In the genomic region with DNA sequence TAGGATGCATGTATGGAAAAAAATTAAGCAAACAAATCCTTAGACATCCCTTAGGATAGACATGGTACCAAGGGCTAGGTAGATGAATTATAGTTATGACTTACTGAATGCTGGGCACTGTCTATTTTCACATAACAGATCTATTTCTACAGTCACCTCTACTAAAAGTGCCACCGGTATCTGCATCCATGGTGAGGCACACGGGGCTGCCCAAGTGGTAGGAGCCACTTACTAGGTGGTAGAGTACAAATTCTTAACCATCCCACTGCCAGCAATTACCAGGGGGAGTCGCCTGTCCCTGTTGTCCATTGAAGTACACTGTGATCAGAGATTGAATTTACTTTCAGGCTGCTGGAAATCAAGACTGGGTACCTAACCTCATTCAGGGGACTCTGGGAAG, we compare ENCODE assay signal across 10 mouse cellular contexts. TPM values are rescaled to one million over a fixed set of nuclear protein-coding genes. Genes with fewer than 3 reads are reported as not detected.
A peak's percentile ranks its signal among the peaks of the same experiment; 100 is the strongest.
DNase-seq lines count a peak whose midpoint lies in the region; ATAC-seq lines count a peak whose summit lies in the region.
"Had no signal": no experiment of that assay in that cellular context is flagged by ENCODE, and none has a peak within 500 bp of the region (broad histone marks: within the 10 kb centered on the region; RNA-seq: fewer than 3 reads in every experiment).

No protein-coding gene starts in this region.

- H3K4me1 ChIP-seq in heart, embryonic 16.5 days (ENCODE audit: control insufficient read depth, insufficient read depth, low read length) = peaks cover 23% of the 10 kb centered on the region
- peaks cover 12% of the 10 kb centered on the region for H3K4me1 ChIP-seq in heart, embryonic 11.5 days (ENCODE audit: control insufficient read depth, insufficient read depth, low read length)
- H3K4me1 ChIP-seq in megakaryocyte, embryonic 14.5 days = peaks cover 60% of the 10 kb centered on the region
- peaks cover 18% of the 10 kb centered on the region for H3K4me1 ChIP-seq in intestine, embryonic 14.5 days (replicated peaks; ENCODE audit: control insufficient read depth, insufficient read depth, low read length)
- H3K4me1 ChIP-seq in stomach, embryonic 14.5 days (ENCODE audit: control insufficient read depth, insufficient read depth, low read length) = peaks cover 18% of the 10 kb centered on the region; the same call in 1 of the 2 replicates

- H3K27me3 ChIP-seq in heart, embryonic 16.5 days (ENCODE audit: control insufficient read depth, insufficient read depth, low read length) = no peaks in the 10 kb centered on the region
- H3K27me3 ChIP-seq in heart, embryonic 11.5 days (ENCODE audit: control insufficient read depth, insufficient read depth, low read length) = no peaks in the 10 kb centered on the region
- H3K27me3 ChIP-seq in megakaryocyte, embryonic 14.5 days (replicated peaks) = no peaks in the 10 kb centered on the region
- H3K27me3 ChIP-seq in intestine, embryonic 14.5 days (replicated peaks; ENCODE audit: control insufficient read depth, insufficient read depth, low read length) = no peaks in the 10 kb centered on the region
- no peaks in the 10 kb centered on the region for H3K27me3 ChIP-seq in stomach, embryonic 14.5 days (ENCODE audit: control insufficient read depth, insufficient read depth, low read length)

- no peak for ATAC-seq in heart, embryonic 16.5 days (replicated peaks; ENCODE audit: extremely low read depth, insufficient read depth, low FRiP score)
- no peak for ATAC-seq in heart, embryonic 11.5 days (replicated peaks; ENCODE audit: insufficient number of reproducible peaks, low FRiP score, low TSS enrichment)
- no peak for ATAC-seq in megakaryocyte, adult 5-6 weeks (ENCODE audit: poor library complexity, severe bottlenecking)
- no peak for ATAC-seq in intestine, embryonic 14.5 days (replicated peaks; ENCODE audit: low FRiP score, low TSS enrichment, low read depth)
- no peak for ATAC-seq in stomach, embryonic 14.5 days (ENCODE audit: insufficient number of reproducible peaks, insufficient read depth, low FRiP score, low read depth)
- ATAC-seq: forebrain, embryonic 14.5 days had no signal

- H3K36me3 ChIP-seq in heart, embryonic 16.5 days (ENCODE audit: control insufficient read depth, insufficient read depth) = peaks cover 6% of the 10 kb centered on the region; the same call in 1 of the 2 replicates
- H3K36me3 ChIP-seq in heart, embryonic 11.5 days (ENCODE audit: control insufficient read depth, insufficient read depth, low read length) = no peaks in the 10 kb centered on the region
- H3K36me3 ChIP-seq in megakaryocyte, embryonic 14.5 days (replicated peaks; ENCODE audit: low read length) = peaks cover 22% of the 10 kb centered on the region
- H3K36me3 ChIP-seq in intestine, embryonic 14.5 days (ENCODE audit: control insufficient read depth, insufficient read depth, low read length) = no peaks in the 10 kb centered on the region
- no peaks in the 10 kb centered on the region for H3K36me3 ChIP-seq in stomach, embryonic 14.5 days (ENCODE audit: control insufficient read depth, insufficient read depth, low read length)

- H3K27ac ChIP-seq in heart, embryonic 16.5 days (ENCODE audit: low read length) = no peak overlapping the region
- H3K27ac ChIP-seq in heart, embryonic 11.5 days (ENCODE audit: low read depth, low read length) = no peak overlapping the region
- no peak overlapping the region for H3K27ac ChIP-seq in intestine, embryonic 14.5 days (ENCODE audit: low read depth)
- H3K27ac ChIP-seq in stomach, embryonic 14.5 days (ENCODE audit: low read length) = no peak overlapping the region

- DNase-seq in intestine, embryonic 14.5 days (ENCODE audit: low spot score) = no peak
- DNase-seq in thymus, postnatal 14 days = no peak
- no peak for DNase-seq in right cerebral cortex, postnatal 36 days (ENCODE audit: low spot score in 2 of 2)
- DNase-seq: kidney, postnatal 10 days had no signal

- peak overlapping the region; percentile 72 for H3K4me2 ChIP-seq in heart, embryonic 16.5 days (ENCODE audit: low read depth, low read length)
- H3K4me2 ChIP-seq in heart, embryonic 11.5 days = no peak overlapping the region
- H3K4me2 ChIP-seq in intestine, embryonic 14.5 days (ENCODE audit: low read length) = peak overlapping the region; percentile 65
- peak overlapping the region; percentile 70 for H3K4me2 ChIP-seq in stomach, embryonic 14.5 days (replicated peaks; ENCODE audit: low read depth, low read length)

- peak overlapping the region; percentile 29 for H3K4me3 ChIP-seq in heart, embryonic 16.5 days (ENCODE audit: low read length)
- H3K4me3 ChIP-seq in heart, embryonic 11.5 days (ENCODE audit: low read depth, low read length) = no peak overlapping the region
- peak overlapping the region; percentile 83 for H3K4me3 ChIP-seq in megakaryocyte, embryonic 14.5 days (replicated peaks)
- H3K4me3 ChIP-seq in intestine, embryonic 14.5 days (ENCODE audit: low read depth, low read length) = 0 out of 2 replicates have a peak overlapping the region, but pooled peaks have one; percentile 58
- H3K4me3 ChIP-seq in stomach, embryonic 14.5 days (ENCODE audit: low read depth, low read length) = no peak overlapping the region

- no peaks in the 10 kb centered on the region for H3K9me3 ChIP-seq in heart, embryonic 16.5 days (replicated peaks; ENCODE audit: control insufficient read depth, low read length)
- no peaks in the 10 kb centered on the region for H3K9me3 ChIP-seq in heart, embryonic 11.5 days (replicated peaks; ENCODE audit: control insufficient read depth, low read length)
- no peaks in the 10 kb centered on the region for H3K9me3 ChIP-seq in megakaryocyte, embryonic 14.5 days
- no peaks in the 10 kb centered on the region for H3K9me3 ChIP-seq in intestine, embryonic 14.5 days (ENCODE audit: control insufficient read depth, low read length)
- H3K9me3 ChIP-seq in stomach, embryonic 14.5 days (ENCODE audit: control insufficient read depth, low read depth, low read length) = no peaks in the 10 kb centered on the region

- peak overlapping the region; percentile 88 for H3K9ac ChIP-seq in heart, embryonic 16.5 days (ENCODE audit: low read length)
- no peak overlapping the region for H3K9ac ChIP-seq in heart, embryonic 11.5 days (ENCODE audit: low read depth, low read length)
- no peak overlapping the region; the same call in 1 of the 2 replicates for H3K9ac ChIP-seq in intestine, embryonic 14.5 days (ENCODE audit: low read length)
- H3K9ac ChIP-seq in stomach, embryonic 14.5 days (replicated peaks; ENCODE audit: low read depth, low read length) = no peak overlapping the region

- 62% methylated on average over 3 of the region's 3 CpGs for WGBS in heart, embryonic 16.5 days
- 78% methylated on average over 3 of the region's 3 CpGs for WGBS in heart, embryonic 11.5 days (ENCODE audit: insufficient replicate concordance)
- WGBS in intestine, embryonic 14.5 days = 88% methylated on average over 3 of the region's 3 CpGs
- WGBS in stomach, embryonic 14.5 days = 93% methylated on average over 3 of the region's 3 CpGs

RNA-seq across cellular contexts. Expression of gene Ifngr1, which starts 1.5 kb away (rescaled TPM):
- polyA plus RNA-seq in heart, embryonic 16.5 days (2015; fragmentation: Nextera tagmentation; extraction: Ambion mirVana) = 50.2 and 69.7 TPM in 2 replicates
- polyA plus RNA-seq in heart, embryonic 11.5 days (2014; fragmentation: Nextera tagmentation; extraction: Ambion mirVana) = 35.0 and 35.7 TPM in 2 replicates
- polyA plus RNA-seq in megakaryocyte, embryonic 14.5 days (2012; ENCODE audit: insufficient read depth, low replicate concordance) = 7.1 TPM in 1 of 2 replicates, not detected in the other
- 314 and 331 TPM in 2 replicates for total RNA-seq in megakaryocyte, adult 5-6 weeks (2015)
- total RNA-seq in megakaryocyte, adult 5-6 weeks (2017) = 241 and 246 TPM in 2 replicates
- 82.2 and 85.2 TPM in 2 replicates for polyA plus RNA-seq in intestine, embryonic 14.5 days (2014; fragmentation: Nextera tagmentation; extraction: Ambion mirVana)
- 69.1 and 73.1 TPM in 2 replicates for polyA plus RNA-seq in stomach, embryonic 14.5 days (2014; fragmentation: Nextera tagmentation; extraction: Ambion mirVana)

RNA-seq across cellular contexts. Expression of gene Il22ra2, which starts 28.5 kb away (rescaled TPM):
- not detected in 2 replicates for polyA plus RNA-seq in heart, embryonic 16.5 days (2015; fragmentation: Nextera tagmentation; extraction: Ambion mirVana)
- polyA plus RNA-seq in heart, embryonic 11.5 days (2014; fragmentation: Nextera tagmentation; extraction: Ambion mirVana) = not detected in 2 replicates
- not detected in 2 replicates for polyA plus RNA-seq in megakaryocyte, embryonic 14.5 days (2012; ENCODE audit: insufficient read depth, low replicate concordance)
- total RNA-seq in megakaryocyte, adult 5-6 weeks (2015) = 0.07 and 0.87 TPM in 2 replicates
- total RNA-seq in megakaryocyte, adult 5-6 weeks (2017) = 0.73 TPM in 1 of 2 replicates, not detected in the other
- not detected in 2 replicates for polyA plus RNA-seq in intestine, embryonic 14.5 days (2014; fragmentation: Nextera tagmentation; extraction: Ambion mirVana)
- not detected in 2 replicates for polyA plus RNA-seq in stomach, embryonic 14.5 days (2014; fragmentation: Nextera tagmentation; extraction: Ambion mirVana)
- polyA plus RNA-seq: forebrain, embryonic 14.5 days had no signal

Comparison
In these comparisons a context has a peak if more than half of its experiments do, and no peak if none do; other contexts are left out.
1. H3K4me3 ChIP-seq: peak in heart, embryonic 16.5 days (single experiment), megakaryocyte, embryonic 14.5 days (single experiment) and intestine, embryonic 14.5 days (single experiment); none in heart, embryonic 11.5 days (single experiment) and stomach, embryonic 14.5 days (single experiment).